Mouse (Mus musculus): ENCODE measurements around the gene Tomm40l.
"Not testable (repeated sequence)": the region's sequence is repeated elsewhere in the genome, so short reads cannot be mapped to it uniquely, and the experiment has no call there.

The Tomm40l gene

GRCm38 (mm10) chr1:171249913-171250600, 27.7 kb upstream of the Tomm40l start, which contains the start of gene Adamts4:
TSS of gene Adamts4 (plus strand) at chr1:171250421.
- DNase-seq = no peak

- no peak for DNase-seq
Measured at GRCm38 (mm10) chr1:171248386-171249226, 26.3 kb upstream of the Tomm40l start.

- DNase-seq = no peak
Measured at GRCm38 (mm10) chr1:171247916-171248315, 25.6 kb upstream of the Tomm40l start.

GRCm38 (mm10) chr1:171247453-171247841, 25.1 kb upstream of the Tomm40l start:
- peak in 1 of 2 experiments; percentile 32 for DNase-seq

GRCm38 (mm10) chr1:171246709-171247452, 24.6 kb upstream of the Tomm40l start:
- DNase-seq = peak; percentile 98 to 99

- DNase-seq = no peak
Measured at GRCm38 (mm10) chr1:171245353-171245752, 23.0 kb upstream of the Tomm40l start.

- not testable (repeated sequence) for DNase-seq
Measured at GRCm38 (mm10) chr1:171241952-171242351, 19.6 kb upstream of the Tomm40l start.

- no peak for DNase-seq
Measured at GRCm38 (mm10) chr1:171240911-171241310, 18.6 kb upstream of the Tomm40l start.

GRCm38 (mm10) chr1:171239992-171240744, 17.9 kb upstream of the Tomm40l start:
- DNase-seq = peak; percentile 35 to 65

- DNase-seq = peak; percentile 68 to 73
Measured at GRCm38 (mm10) chr1:171238463-171238862, 16.1 kb upstream of the Tomm40l start.

GRCm38 (mm10) chr1:171237438-171237837, 15.1 kb upstream of the Tomm40l start:
- DNase-seq = no peak

GRCm38 (mm10) chr1:171235791-171236190, 13.5 kb upstream of the Tomm40l start:
- DNase-seq = no peak

- DNase-seq = no peak
Measured at GRCm38 (mm10) chr1:171234538-171234937, 12.2 kb upstream of the Tomm40l start.

- peak in 1 of 2 experiments; percentile 70 for DNase-seq
Measured at GRCm38 (mm10) chr1:171234126-171234525, 11.8 kb upstream of the Tomm40l start, which contains the start of gene Fcer1g. TSS of gene Fcer1g (minus strand) at chr1:171234365.

- peak; percentile 55 to 76 for DNase-seq
Measured at GRCm38 (mm10) chr1:171232800-171233730, 10.8 kb upstream of the Tomm40l start.

- no peak for DNase-seq
Measured at GRCm38 (mm10) chr1:171232348-171232747, 10.0 kb upstream of the Tomm40l start.

GRCm38 (mm10) chr1:171231844-171232243, 9.5 kb upstream of the Tomm40l start:
- no peak for DNase-seq

- DNase-seq = no peak
Measured at GRCm38 (mm10) chr1:171230215-171230614, 7.9 kb upstream of the Tomm40l start.

- DNase-seq = no peak
Measured at GRCm38 (mm10) chr1:171229750-171230149, 7.4 kb upstream of the Tomm40l start.

- DNase-seq = no peak
Measured at GRCm38 (mm10) chr1:171227879-171228278, 5.6 kb upstream of the Tomm40l start.

GRCm38 (mm10) chr1:171226780-171227179, 4.5 kb upstream of the Tomm40l start:
- DNase-seq = no peak

Measured in lung, adult 18-20 months (tissue).